Mouse (Mus musculus): ENCODE measurements around the gene Gcnt4. TPM values are rescaled to one million over a fixed set of nuclear protein-coding genes. Genes with fewer than 3 reads are reported as not detected.

Gene Gcnt4
- polyA plus RNA-seq, 1 experiment from 2014 or later = 1.3 TPM

DNA sequence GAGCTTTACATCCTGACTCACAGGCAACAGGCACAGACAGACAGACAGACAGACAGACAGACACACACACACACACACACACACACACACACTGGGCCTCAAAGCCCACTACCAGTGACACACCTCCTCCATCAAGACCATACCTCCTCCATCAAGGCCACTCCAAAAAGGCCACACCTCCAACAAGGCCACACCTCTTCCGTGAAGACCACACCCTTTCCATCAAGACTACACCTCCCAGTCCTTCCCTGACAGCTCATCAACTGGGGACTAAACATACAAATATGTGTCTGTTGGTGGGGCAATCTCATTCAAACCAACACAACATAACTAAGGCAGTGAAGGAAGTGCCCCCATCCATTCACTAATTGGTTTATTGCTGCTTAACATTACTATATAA lies 72.6 kb downstream of the Gcnt4 start:
- Histone ChIP-seq H3K27me3 (ENCODE audit: insufficient read depth, low read length) (no peaks in the 10 kb centered on the region), H3K4me1 (replicated peaks; ENCODE audit: insufficient read depth, low read length) (no peaks in the 10 kb centered on the region), H3K4me2 (ENCODE audit: low read length) (no peak overlapping the region), H3K4me3 (replicated peaks; ENCODE audit: low read depth, low read length) (no peak overlapping the region), H3K36me3 (ENCODE audit: insufficient read depth, low read length) (no peaks in the 10 kb centered on the region), H3K9me3 (replicated peaks; ENCODE audit: low read length) (no peaks in the 10 kb centered on the region), H3K27ac (no peak overlapping the region), H3K9ac (ENCODE audit: low read depth, low read length) (no peak overlapping the region)
- ATAC-seq (replicated peaks; ENCODE audit: low FRiP score, low read depth) (no peak), DNase-seq (ENCODE audit: low spot score) (no peak)
- no peak for TF ChIP-seq CTCF (IDR thresholded peaks at IDR 0.05; ENCODE audit: low read depth)
- 75% methylated on average over 1 of the region's 1 CpGs for WGBS

Other genes starting within 250 kb of the Gcnt4 start
- gene Ankrd31, start 176.4 kb upstream of the Gcnt4 start, polyA plus RNA-seq (2015; fragmentation: Nextera tagmentation; extraction: Ambion mirVana) = not detected in 2 replicates
- gene 1700029F12Rik, start 109.7 kb downstream of the Gcnt4 start, polyA plus RNA-seq (2015; fragmentation: Nextera tagmentation; extraction: Ambion mirVana) = not detected in 2 replicates
- gene Fam169a, start 142.6 kb downstream of the Gcnt4 start, polyA plus RNA-seq (2015; fragmentation: Nextera tagmentation; extraction: Ambion mirVana) = 1.8 TPM in 2 replicates
- 4.1 and 5.2 TPM in 2 replicates for gene Gm6169, start 174.5 kb downstream of the Gcnt4 start, polyA plus RNA-seq (2015; fragmentation: Nextera tagmentation; extraction: Ambion mirVana)
- gene Gfm2, start 213.2 kb downstream of the Gcnt4 start, polyA plus RNA-seq (2015; fragmentation: Nextera tagmentation; extraction: Ambion mirVana) = 20.4 and 26.2 TPM in 2 replicates
- gene Nsa2, start 213.2 kb downstream of the Gcnt4 start, polyA plus RNA-seq (2015; fragmentation: Nextera tagmentation; extraction: Ambion mirVana) = 65.8 and 71.0 TPM in 2 replicates

Measured in kidney, postnatal 0 days (tissue).